In the genomic region with DNA sequence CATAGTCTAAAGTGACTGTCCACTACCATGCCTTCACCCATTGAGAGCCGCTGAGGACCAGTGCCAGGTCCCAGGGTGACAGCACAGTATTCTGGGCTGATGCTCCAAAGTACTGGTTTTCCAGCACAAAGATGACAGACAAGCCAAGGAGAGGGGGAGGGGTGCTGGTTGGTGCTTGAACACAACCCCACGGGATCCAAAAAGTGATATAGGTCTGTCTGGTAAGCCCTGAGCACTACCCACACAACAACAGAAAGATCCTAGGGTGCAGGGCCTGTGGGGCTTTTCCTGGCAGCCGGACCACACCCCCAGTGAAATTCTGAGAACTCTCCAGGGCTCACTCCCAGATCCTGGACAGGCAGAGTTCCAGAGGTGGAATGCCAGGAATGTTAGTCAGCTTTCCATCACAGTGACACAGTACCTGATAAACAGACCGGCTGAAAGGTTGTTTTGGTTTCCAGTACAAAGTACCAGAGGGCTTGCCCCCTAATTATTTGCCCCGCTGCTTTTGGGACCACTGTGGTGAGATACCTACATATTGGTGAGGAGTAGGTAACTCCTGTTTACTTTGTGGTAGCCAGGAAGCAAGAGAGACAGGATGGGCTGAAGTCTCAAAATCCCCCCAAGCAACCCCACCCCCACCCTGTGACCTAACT, we compare ENCODE assay signal across 9 mouse cellular contexts. TPM values are rescaled to one million over a fixed set of nuclear protein-coding genes. Genes with fewer than 3 reads are reported as not detected.
DNase-seq lines count a peak whose midpoint lies in the region; ATAC-seq lines count a peak whose summit lies in the region.
"Had no signal": no experiment of that assay in that cellular context is flagged by ENCODE, and none has a peak within 500 bp of the region (broad histone marks: within the 10 kb centered on the region; RNA-seq: fewer than 3 reads in every experiment).

No protein-coding gene starts in this region.

- peaks cover 59% of the 10 kb centered on the region for H3K4me1 ChIP-seq in hindbrain, embryonic 10.5 days (replicated peaks)
- H3K4me1 ChIP-seq in hindbrain, embryonic 12.5 days, result peaks cover 36% of the 10 kb centered on the region
- peaks cover 47% of the 10 kb centered on the region for H3K4me1 ChIP-seq in heart, embryonic 13.5 days
- peaks cover 61% of the 10 kb centered on the region for H3K4me1 ChIP-seq in limb, embryonic 10.5 days
- peaks cover 40% of the 10 kb centered on the region for H3K4me1 ChIP-seq in stomach, embryonic 16.5 days (ENCODE audit: control insufficient read depth, insufficient read depth, low read length)

- WGBS in hindbrain, embryonic 10.5 days, result 36% methylated on average over 5 of the region's 5 CpGs
- WGBS in hindbrain, embryonic 12.5 days, result 41% methylated on average over 5 of the region's 5 CpGs
- WGBS in heart, embryonic 13.5 days, result 10% methylated on average over 5 of the region's 5 CpGs
- 21% methylated on average over 5 of the region's 5 CpGs for WGBS in limb, embryonic 10.5 days
- WGBS in stomach, embryonic 16.5 days, result 18% methylated on average over 5 of the region's 5 CpGs

- peak overlapping the region; percentile 64 for H3K27ac ChIP-seq in hindbrain, embryonic 10.5 days
- H3K27ac ChIP-seq in hindbrain, embryonic 12.5 days, result no peak overlapping the region
- peak overlapping the region; percentile 97 for H3K27ac ChIP-seq in heart, embryonic 13.5 days (replicated peaks)
- peak overlapping the region; percentile 66 for H3K27ac ChIP-seq in limb, embryonic 10.5 days
- peak overlapping the region; percentile 55 for H3K27ac ChIP-seq in stomach, embryonic 16.5 days (ENCODE audit: low read length)
- H3K27ac ChIP-seq: macrophage had no signal

- no peak overlapping the region for H3K9ac ChIP-seq in hindbrain, embryonic 12.5 days
- peak overlapping the region; percentile 98 for H3K9ac ChIP-seq in heart, embryonic 13.5 days
- no peak overlapping the region for H3K9ac ChIP-seq in stomach, embryonic 16.5 days (ENCODE audit: low read length)

- DNase-seq in hindbrain, embryonic 10.5 days (ENCODE audit: low spot score), result peak; percentile 42
- DNase-seq in adrenal gland, adult 2 months, result peak; percentile 81
- no peak for DNase-seq in limb, embryonic 10.5 days (ENCODE audit: low spot score)
- no peak for DNase-seq in frontal cortex, postnatal 36 days (ENCODE audit: low spot score in 2 of 2)
- DNase-seq in retina, embryonic 14.5 days (ENCODE audit: low spot score), result no peak

- no peak for ATAC-seq in hindbrain, embryonic 12.5 days (ENCODE audit: low FRiP score)
- ATAC-seq in heart, embryonic 13.5 days (ENCODE audit: extremely low read depth, insufficient number of reproducible peaks, low FRiP score, low TSS enrichment), result no peak
- no peak for ATAC-seq in stomach, embryonic 16.5 days (ENCODE audit: insufficient read depth, low FRiP score)

- no peak overlapping the region for H3K4me3 ChIP-seq in hindbrain, embryonic 10.5 days
- no peak overlapping the region for H3K4me3 ChIP-seq in hindbrain, embryonic 12.5 days
- H3K4me3 ChIP-seq in heart, embryonic 13.5 days, result no peak overlapping the region
- no peak overlapping the region for H3K4me3 ChIP-seq in limb, embryonic 10.5 days
- no peak overlapping the region for H3K4me3 ChIP-seq in stomach, embryonic 16.5 days (replicated peaks; ENCODE audit: low read length)

- H3K4me2 ChIP-seq in hindbrain, embryonic 12.5 days (replicated peaks), result no peak overlapping the region
- peak overlapping the region; percentile 94 for H3K4me2 ChIP-seq in heart, embryonic 13.5 days
- H3K4me2 ChIP-seq in stomach, embryonic 16.5 days (ENCODE audit: low read depth, low read length), result no peak overlapping the region

- no peaks in the 10 kb centered on the region for H3K27me3 ChIP-seq in hindbrain, embryonic 10.5 days (ENCODE audit: insufficient read depth, poor library complexity, severe bottlenecking)
- no peaks in the 10 kb centered on the region for H3K27me3 ChIP-seq in hindbrain, embryonic 12.5 days
- H3K27me3 ChIP-seq in heart, embryonic 13.5 days (replicated peaks), result no peaks in the 10 kb centered on the region
- no peaks in the 10 kb centered on the region for H3K27me3 ChIP-seq in limb, embryonic 10.5 days (ENCODE audit: low read depth, poor library complexity, severe bottlenecking)
- no peaks in the 10 kb centered on the region for H3K27me3 ChIP-seq in stomach, embryonic 16.5 days (ENCODE audit: control insufficient read depth, insufficient read depth, low read length)

- H3K9me3 ChIP-seq in hindbrain, embryonic 10.5 days, result no peaks in the 10 kb centered on the region; the same call in 1 of the 2 replicates
- no peaks in the 10 kb centered on the region for H3K9me3 ChIP-seq in hindbrain, embryonic 12.5 days (replicated peaks)
- H3K9me3 ChIP-seq in heart, embryonic 13.5 days, result no peaks in the 10 kb centered on the region
- no peaks in the 10 kb centered on the region for H3K9me3 ChIP-seq in limb, embryonic 10.5 days (replicated peaks)
- no peaks in the 10 kb centered on the region; the same call in 1 of the 2 replicates for H3K9me3 ChIP-seq in stomach, embryonic 16.5 days (replicated peaks; ENCODE audit: control insufficient read depth, low read length)

- H3K36me3 ChIP-seq in hindbrain, embryonic 10.5 days, result peaks cover 37% of the 10 kb centered on the region
- H3K36me3 ChIP-seq in hindbrain, embryonic 12.5 days, result peaks cover 27% of the 10 kb centered on the region
- peaks cover 26% of the 10 kb centered on the region for H3K36me3 ChIP-seq in heart, embryonic 13.5 days
- H3K36me3 ChIP-seq in limb, embryonic 10.5 days, result peaks cover 35% of the 10 kb centered on the region
- H3K36me3 ChIP-seq in stomach, embryonic 16.5 days (ENCODE audit: control insufficient read depth, insufficient read depth, low read length), result peaks cover 6% of the 10 kb centered on the region; the same call in 1 of the 2 replicates

RNA-seq across cellular contexts. Expression of a gene that starts 5.5 kb away (rescaled TPM):
- polyA plus RNA-seq in hindbrain, embryonic 10.5 days (2016; fragmentation: Nextera tagmentation; extraction: Ambion mirVana), result 41.3 and 48.3 TPM in 2 replicates
- 45.3 and 48.0 TPM in 2 replicates for polyA plus RNA-seq in hindbrain, embryonic 12.5 days (2016; fragmentation: Nextera tagmentation; extraction: Ambion mirVana)
- 100 to 1,000 TPM in 1 of 2 experiments, 10 to 100 TPM in 1; 71.7 to 105 TPM for total RNA-seq in adrenal gland, adult 2 months (2021)
- 156 and 157 TPM in 2 replicates for polyA plus RNA-seq in adrenal gland, adult 2 months (2012; rRNA removed)
- polyA plus RNA-seq in heart, embryonic 13.5 days (2015; fragmentation: Nextera tagmentation; extraction: Ambion mirVana), result 51.8 and 57.0 TPM in 2 replicates
- polyA plus RNA-seq in limb, embryonic 10.5 days (2016; fragmentation: Nextera tagmentation; extraction: Ambion mirVana), result 46.6 and 48.2 TPM in 2 replicates
- 58.3 and 59.0 TPM in 2 replicates for polyA plus RNA-seq in stomach, embryonic 16.5 days (2015; fragmentation: Nextera tagmentation; extraction: Ambion mirVana)

RNA-seq across cellular contexts. Expression of a gene that starts 48.0 kb away (rescaled TPM):
- polyA plus RNA-seq in hindbrain, embryonic 10.5 days (2016; fragmentation: Nextera tagmentation; extraction: Ambion mirVana), result 88.5 and 106 TPM in 2 replicates
- polyA plus RNA-seq in hindbrain, embryonic 12.5 days (2016; fragmentation: Nextera tagmentation; extraction: Ambion mirVana), result 65.2 and 74.8 TPM in 2 replicates
- 10 to 100 TPM; 44.8 to 45.6 TPM for total RNA-seq in adrenal gland, adult 2 months (2021)
- polyA plus RNA-seq in adrenal gland, adult 2 months (2012; rRNA removed), result 25.5 and 25.7 TPM in 2 replicates
- polyA plus RNA-seq in heart, embryonic 13.5 days (2015; fragmentation: Nextera tagmentation; extraction: Ambion mirVana), result 54.1 and 63.7 TPM in 2 replicates
- polyA plus RNA-seq in limb, embryonic 10.5 days (2016; fragmentation: Nextera tagmentation; extraction: Ambion mirVana), result 98.5 and 99.0 TPM in 2 replicates
- 105 and 128 TPM in 2 replicates for polyA plus RNA-seq in stomach, embryonic 16.5 days (2015; fragmentation: Nextera tagmentation; extraction: Ambion mirVana)

RNA-seq across cellular contexts. Expression of a gene that starts 48.4 kb away (rescaled TPM):
- 11.7 and 12.2 TPM in 2 replicates for polyA plus RNA-seq in hindbrain, embryonic 10.5 days (2016; fragmentation: Nextera tagmentation; extraction: Ambion mirVana)
- polyA plus RNA-seq in hindbrain, embryonic 12.5 days (2016; fragmentation: Nextera tagmentation; extraction: Ambion mirVana), result 9.1 and 9.9 TPM in 2 replicates
- total RNA-seq in adrenal gland, adult 2 months (2021), result 10 to 100 TPM; 15.2 to 19.2 TPM
- 20.4 and 21.2 TPM in 2 replicates for polyA plus RNA-seq in adrenal gland, adult 2 months (2012; rRNA removed)
- 8.9 and 10.5 TPM in 2 replicates for polyA plus RNA-seq in heart, embryonic 13.5 days (2015; fragmentation: Nextera tagmentation; extraction: Ambion mirVana)
- polyA plus RNA-seq in limb, embryonic 10.5 days (2016; fragmentation: Nextera tagmentation; extraction: Ambion mirVana), result 10.8 and 12.3 TPM in 2 replicates
- polyA plus RNA-seq in stomach, embryonic 16.5 days (2015; fragmentation: Nextera tagmentation; extraction: Ambion mirVana), result 13.1 and 14.0 TPM in 2 replicates

Comparison
In these comparisons a context has a peak if more than half of its experiments do, and no peak if none do; other contexts are left out.
1. DNase-seq: peak in hindbrain, embryonic 10.5 days (single experiment) and adrenal gland, adult 2 months (single experiment); none in limb, embryonic 10.5 days (single experiment), frontal cortex, postnatal 36 days (0 of 2) and retina, embryonic 14.5 days (single experiment).